Mouse (Mus musculus): Measurements from ENCODE around the gene Plppr1.
"Not testable (repeated sequence)": the region's sequence is repeated elsewhere in the genome, so short reads cannot be mapped to it uniquely, and the experiment has no call there.

Gene Plppr1

DNA sequence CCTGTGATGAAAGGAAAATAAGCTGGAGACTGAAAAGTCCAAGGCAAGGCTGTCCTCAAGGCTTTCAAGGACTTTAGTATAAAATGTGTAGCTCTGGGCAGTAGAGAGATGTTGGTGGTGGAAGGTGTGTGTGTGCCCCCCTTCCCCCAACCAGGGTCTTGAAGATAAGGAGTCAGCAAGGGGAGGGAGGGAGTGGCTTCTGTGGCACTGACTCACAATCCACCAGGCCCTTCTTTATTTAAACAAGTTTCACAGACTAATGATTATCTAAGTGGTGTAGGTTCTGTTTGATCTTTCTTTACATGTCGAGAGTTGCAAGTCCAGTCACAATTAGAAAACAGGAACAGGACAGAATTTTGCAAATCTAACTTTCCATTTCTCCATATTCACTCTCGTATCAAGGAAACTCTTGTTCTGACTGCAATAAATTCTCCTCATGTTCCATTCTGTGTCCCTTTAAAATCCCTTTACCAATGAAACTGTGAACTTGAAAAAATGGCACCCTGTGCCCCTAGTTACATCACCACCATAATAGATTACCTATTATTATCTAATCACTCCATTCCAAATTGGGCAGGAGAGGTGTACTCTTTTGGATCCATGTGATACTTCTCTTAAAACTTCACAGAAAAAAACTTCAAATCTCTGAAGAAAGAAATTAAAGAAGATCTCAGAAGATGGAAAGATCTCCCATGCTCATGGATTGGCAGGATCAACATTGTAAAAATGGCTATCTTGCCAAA lies 324.7 kb downstream of the Plppr1 start:
- ATAC-seq (ENCODE audit: low TSS enrichment): not testable (repeated sequence)

DNA sequence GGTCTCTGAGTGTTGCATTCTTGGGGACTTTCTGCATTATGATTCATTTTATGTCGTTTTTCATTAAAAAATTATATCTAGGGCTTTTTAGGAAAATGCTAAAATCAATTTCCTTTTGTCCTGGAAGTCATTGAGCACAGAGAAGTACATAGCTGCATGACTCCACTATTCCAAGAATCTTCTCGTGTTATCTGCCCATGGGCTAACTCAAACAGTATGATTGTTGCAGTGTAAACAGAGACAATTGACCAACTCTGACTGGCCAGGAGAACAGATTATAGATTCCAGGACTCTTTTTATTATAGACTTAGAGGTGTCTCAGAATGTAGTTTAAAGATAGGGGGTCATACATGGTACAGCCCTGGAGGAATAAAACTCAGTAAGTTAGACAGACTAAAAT lies 327.8 kb downstream of the Plppr1 start:
- no peak for ATAC-seq (ENCODE audit: low TSS enrichment)
